Mouse (Mus musculus): ENCODE data around the gene Mpp5. TPM values are rescaled to one million over a fixed set of nuclear protein-coding genes. Genes with fewer than 3 reads are reported as not detected.

The Mpp5 gene
- polyA plus RNA-seq, 1 experiment from 2014 or later: 24.4 TPM

DNA sequence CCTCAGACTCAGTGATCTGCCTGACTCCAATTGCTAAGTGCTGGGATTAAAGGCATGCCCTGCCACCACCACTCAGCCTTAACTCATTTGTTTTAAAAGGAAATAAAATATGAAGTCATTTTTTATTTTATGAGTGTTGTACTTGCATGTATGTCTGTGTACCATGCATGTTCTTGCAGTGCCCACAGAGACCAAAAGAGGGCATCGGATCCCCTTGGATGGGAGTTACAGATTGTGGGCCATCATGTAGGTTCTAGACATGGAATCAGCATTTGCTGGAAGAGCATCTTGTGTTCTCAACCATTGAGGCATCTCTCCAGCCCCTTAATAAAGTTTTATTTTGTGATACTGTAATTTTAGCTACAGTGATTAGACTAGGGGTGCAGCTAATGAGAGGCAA is 116.7 kb downstream of the Mpp5 start:
- no peak overlapping the region for H3K4me3 ChIP-seq (ENCODE audit: low read length)
- H3K9ac ChIP-seq (ENCODE audit: low read depth, low read length): no peak overlapping the region
- H3K4me2 ChIP-seq (ENCODE audit: low read depth, low read length): no peak overlapping the region
- peaks cover 3% of the 10 kb centered on the region; the same call in 1 of the 2 replicates for H3K4me1 ChIP-seq (ENCODE audit: control insufficient read depth, insufficient read depth, low read length)
- H3K9me3 ChIP-seq (ENCODE audit: control insufficient read depth, low read length): no peaks in the 10 kb centered on the region
- H3K27me3 ChIP-seq (replicated peaks; ENCODE audit: control insufficient read depth, insufficient read depth, low read length): no peaks in the 10 kb centered on the region
- no peak overlapping the region for H3K27ac ChIP-seq (ENCODE audit: low read length)
- no peaks in the 10 kb centered on the region; the same call in 1 of the 2 replicates for H3K36me3 ChIP-seq (ENCODE audit: control insufficient read depth, insufficient read depth, low read length)
- WGBS: 97% methylated on average over 1 of the region's 1 CpGs
- no peak for ATAC-seq

GRCm38 (mm10) chr12:78868115-78868514 is 119.4 kb downstream of the Mpp5 start:
- Histone ChIP-seq H3K27ac (ENCODE audit: low read length) (no peak overlapping the region), H3K4me2 (ENCODE audit: low read depth, low read length) (no peak overlapping the region), H3K9ac (ENCODE audit: low read depth, low read length) (no peak overlapping the region), H3K36me3 (ENCODE audit: control insufficient read depth, insufficient read depth, low read length) (no peaks in the 10 kb centered on the region; the same call in 1 of the 2 replicates), H3K4me1 (ENCODE audit: control insufficient read depth, insufficient read depth, low read length) (no peaks in the 10 kb centered on the region), H3K4me3 (ENCODE audit: low read length) (no peak overlapping the region), H3K27me3 (replicated peaks; ENCODE audit: control insufficient read depth, insufficient read depth, low read length) (no peaks in the 10 kb centered on the region), H3K9me3 (ENCODE audit: control insufficient read depth, low read length) (no peaks in the 10 kb centered on the region)
- WGBS: 87% methylated on average over 1 of the region's 1 CpGs
- ATAC-seq: no peak

DNA sequence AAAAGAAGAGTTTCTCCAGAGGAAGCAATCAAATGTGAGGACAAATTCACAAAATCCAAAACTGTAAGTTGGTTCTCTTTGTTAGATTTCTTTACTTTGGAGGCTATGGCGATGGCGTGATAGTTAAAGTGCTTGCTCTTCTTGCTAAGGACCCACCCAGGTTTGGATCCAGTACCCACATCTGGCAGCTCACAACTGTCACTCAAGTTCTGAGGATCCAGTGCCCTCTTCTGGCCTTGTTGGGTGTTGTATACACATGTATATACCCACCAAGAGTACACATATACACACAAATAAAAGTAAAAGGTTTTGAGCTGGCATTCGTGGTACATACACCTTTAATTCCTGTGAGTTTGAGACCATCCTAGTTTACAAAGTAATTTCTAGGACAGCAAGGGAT is 125.9 kb downstream of the Mpp5 start:
- H3K4me1 ChIP-seq (ENCODE audit: control insufficient read depth, insufficient read depth, low read length): no peaks in the 10 kb centered on the region
- no peak for ATAC-seq
- H3K36me3 ChIP-seq (ENCODE audit: control insufficient read depth, insufficient read depth, low read length): peaks cover 4% of the 10 kb centered on the region
- no peak overlapping the region for H3K27ac ChIP-seq (ENCODE audit: low read length)
- H3K4me2 ChIP-seq (ENCODE audit: low read depth, low read length): no peak overlapping the region
- no peak overlapping the region for H3K9ac ChIP-seq (ENCODE audit: low read depth, low read length)
- H3K9me3 ChIP-seq (ENCODE audit: control insufficient read depth, low read length): no peaks in the 10 kb centered on the region
- H3K4me3 ChIP-seq (ENCODE audit: low read length): no peak overlapping the region
- H3K27me3 ChIP-seq (replicated peaks; ENCODE audit: control insufficient read depth, insufficient read depth, low read length): no peaks in the 10 kb centered on the region
- 93% methylated on average over 3 of the region's 3 CpGs for WGBS

DNA sequence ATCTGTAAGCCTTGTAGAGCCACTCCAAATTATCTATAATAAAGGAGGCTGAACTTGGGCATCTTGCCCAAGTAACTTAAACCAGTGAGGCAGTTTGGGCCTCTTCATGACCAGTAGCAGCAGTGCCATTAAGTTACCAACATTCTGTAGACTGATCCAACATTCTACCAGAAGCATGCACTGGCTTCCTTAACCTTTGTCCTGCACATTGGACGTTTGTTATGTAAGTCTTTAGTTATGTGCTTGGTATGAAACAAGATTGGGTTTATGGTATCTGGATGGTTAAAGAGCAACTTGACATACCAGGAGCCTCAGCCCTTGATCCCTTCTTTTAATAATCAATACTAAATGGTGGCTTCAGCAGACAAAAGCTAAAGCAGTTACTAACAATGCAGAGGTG is 141.4 kb downstream of the Mpp5 start:
- no peaks in the 10 kb centered on the region for H3K9me3 ChIP-seq (ENCODE audit: control insufficient read depth, low read length)
- no peak overlapping the region for H3K4me3 ChIP-seq (ENCODE audit: low read length)
- H3K9ac ChIP-seq (ENCODE audit: low read depth, low read length): no peak overlapping the region
- no peak overlapping the region for H3K4me2 ChIP-seq (ENCODE audit: low read depth, low read length)
- no peaks in the 10 kb centered on the region for H3K4me1 ChIP-seq (ENCODE audit: control insufficient read depth, insufficient read depth, low read length)
- 0 out of 2 replicates have a peak, but pooled peaks cover 2% of the 10 kb centered on the region for H3K36me3 ChIP-seq (ENCODE audit: control insufficient read depth, insufficient read depth, low read length)
- peak overlapping the region; percentile 40; the same call in 1 of the 2 replicates for H3K27ac ChIP-seq (ENCODE audit: low read length)
- no peaks in the 10 kb centered on the region for H3K27me3 ChIP-seq (replicated peaks; ENCODE audit: control insufficient read depth, insufficient read depth, low read length)
- ATAC-seq: peak; percentile 61; the same call in 1 of the 2 replicates
- 43% methylated on average over 1 of the region's 1 CpGs for WGBS

Other genes with a start within 250 kb of the Mpp5 start
- not detected in 2 replicates for gene Fam71d, start 57.4 kb upstream of the Mpp5 start, polyA plus RNA-seq (2015; fragmentation: Nextera tagmentation; extraction: Ambion mirVana)
- gene Atp6v1d, start 112.7 kb downstream of the Mpp5 start, polyA plus RNA-seq (2015; fragmentation: Nextera tagmentation; extraction: Ambion mirVana): 66.5 and 72.3 TPM in 2 replicates
- 204 and 205 TPM in 2 replicates for gene Eif2s1, start 112.9 kb downstream of the Mpp5 start, polyA plus RNA-seq (2015; fragmentation: Nextera tagmentation; extraction: Ambion mirVana)
- gene Plek2, start 158.1 kb downstream of the Mpp5 start, polyA plus RNA-seq (2015; fragmentation: Nextera tagmentation; extraction: Ambion mirVana): 30.4 and 31.7 TPM in 2 replicates

Measured in intestine, embryonic 16.5 days (tissue).